Mouse (Mus musculus) embryonic facial prominence, embryonic 13.5 days (tissue): ENCODE measurements at regions not wholly inside any gene's neighbourhood (a gene's known extent, or its start where the extent isn't known, plus 50 kb on each side); places are given as distances from the start of the nearest gene placed in this dataset.
"Not testable (repeated sequence)": the region's sequence is repeated elsewhere in the genome, so short reads cannot be mapped to it uniquely, and the experiment has no call there.

Experiments
- ATAC-seq: fragments of 200-750 bp; cut with Nextera tagmentation; 2 replicates; pipeline ENCODE4 v1.8.0; 2017; ENCODE audit warnings: low read depth; ENCODE audit not compliant: insufficient number of reproducible peaks, insufficient read depth, low FRiP score, low TSS enrichment
- H3K27ac ChIP-seq: fragments of 300-500 bp; sonication (generic); 2 replicates; pipeline ENCODE4 v1.5.1; 2015; ENCODE audit warnings: moderate library complexity, mild to moderate bottlenecking, inconsistent platforms
- H3K27me3 ChIP-seq: fragments of 300-500 bp; sonication (generic); 2 replicates; pipeline ENCODE4 v1.6.1; 2015; ENCODE audit warnings: mild to moderate bottlenecking, inconsistent platforms
- H3K36me3 ChIP-seq: fragments of 300-500 bp; sonication (generic); 2 replicates; pipeline ENCODE4 v1.6.1; 2015; ENCODE audit warnings: mild to moderate bottlenecking, inconsistent platforms
- H3K4me1 ChIP-seq: fragments of 300-500 bp; sonication (generic); 2 replicates; pipeline ENCODE4 v1.6.1; 2015; ENCODE audit warnings: inconsistent platforms
- H3K4me2 ChIP-seq: fragments of 300-500 bp; sonication (generic); 2 replicates; pipeline ENCODE4 v1.6.1; 2015; ENCODE audit warnings: moderate library complexity, mild to moderate bottlenecking, inconsistent platforms
- H3K4me3 ChIP-seq: fragments of 300-500 bp; sonication (generic); 2 replicates; pipeline ENCODE4 v1.5.1; 2015; ENCODE audit warnings: mild to moderate bottlenecking, inconsistent platforms
- H3K9ac ChIP-seq: fragments of 300-500 bp; sonication (generic); 2 replicates; pipeline ENCODE4 v1.6.1; 2015; ENCODE audit warnings: mild to moderate bottlenecking, inconsistent platforms
- H3K9me3 ChIP-seq: fragments of 300-500 bp; sonication (generic); 2 replicates; pipeline ENCODE4 v1.6.1; 2016; ENCODE audit warnings: inconsistent platforms
- WGBS: fragments of 180-500 bp; shearing (Covaris S2); methylation state at CpG from one replicate; pipeline ENCODE4 v1.1.7; 2015; ENCODE audit warnings: mixed read lengths; 5-methylcytosine and 5-hydroxymethylcytosine counted together

GRCm38 (mm10) chr9:88240740-88241139 lies 86.3 kb upstream of the Nt5e start:
- no peak overlapping the region; the same call in 1 of the 2 replicates for H3K4me3 ChIP-seq
- peaks cover 2% of the 10 kb centered on the region; the same call in 1 of the 2 replicates for H3K4me1 ChIP-seq
- H3K36me3 ChIP-seq, result no peaks in the 10 kb centered on the region
- peak overlapping the region; percentile 66 for H3K9ac ChIP-seq
- peak overlapping the region; percentile 67 for H3K4me2 ChIP-seq
- no peaks in the 10 kb centered on the region for H3K27me3 ChIP-seq
- no peak overlapping the region for H3K27ac ChIP-seq
- 17% methylated on average over 4 of the region's 4 CpGs for WGBS
- ATAC-seq, result peak; percentile 39; the same call in 1 of the 2 replicates
- no peaks in the 10 kb centered on the region for H3K9me3 ChIP-seq

GRCm38 (mm10) chr9:88241203-88241995 lies 85.6 kb upstream of the Nt5e start:
- H3K4me2 ChIP-seq, result peak overlapping the region; percentile 67
- no peaks in the 10 kb centered on the region for H3K9me3 ChIP-seq
- 4% methylated on average over 18 of the region's 18 CpGs for WGBS
- H3K4me3 ChIP-seq, result peak overlapping the region; percentile 44
- H3K9ac ChIP-seq, result peak overlapping the region; percentile 66
- H3K4me1 ChIP-seq, result peaks cover 2% of the 10 kb centered on the region; the same call in 1 of the 2 replicates
- no peaks in the 10 kb centered on the region for H3K36me3 ChIP-seq
- H3K27me3 ChIP-seq, result no peaks in the 10 kb centered on the region
- no peak overlapping the region for H3K27ac ChIP-seq
- ATAC-seq, result peak; percentile 86

GRCm38 (mm10) chr9:88242530-88242929 lies 84.5 kb upstream of the Nt5e start:
- Histone ChIP-seq H3K9ac (no peak overlapping the region), H3K4me1 (peaks cover 2% of the 10 kb centered on the region; the same call in 1 of the 2 replicates), H3K4me3 (no peak overlapping the region), H3K9me3 (no peaks in the 10 kb centered on the region), H3K36me3 (no peaks in the 10 kb centered on the region), H3K4me2 (no peak overlapping the region), H3K27me3 (no peaks in the 10 kb centered on the region), H3K27ac (no peak overlapping the region)
- no peak for ATAC-seq
- 88% methylated on average over 7 of the region's 7 CpGs for WGBS

- Histone ChIP-seq H3K9me3 (no peaks in the 10 kb centered on the region), H3K4me3 (no peak overlapping the region), H3K4me1 (peaks cover 2% of the 10 kb centered on the region; the same call in 1 of the 2 replicates), H3K27me3 (no peaks in the 10 kb centered on the region), H3K9ac (no peak overlapping the region), H3K36me3 (no peaks in the 10 kb centered on the region), H3K27ac (no peak overlapping the region), H3K4me2 (no peak overlapping the region)
- WGBS, result 73% methylated on average over 3 of the region's 3 CpGs
- ATAC-seq, result no peak
Measured at GRCm38 (mm10) chr9:88244492-88244891, 82.5 kb upstream of the Nt5e start.

GRCm38 (mm10) chr9:88255948-88256347 lies 71.0 kb upstream of the Nt5e start:
- no peaks in the 10 kb centered on the region for H3K36me3 ChIP-seq
- no peak overlapping the region for H3K4me3 ChIP-seq
- H3K4me1 ChIP-seq, result no peaks in the 10 kb centered on the region
- no peaks in the 10 kb centered on the region for H3K27me3 ChIP-seq
- H3K9ac ChIP-seq, result no peak overlapping the region
- ATAC-seq, result no peak
- WGBS, result 75% methylated on average over 7 of the region's 7 CpGs
- no peak overlapping the region for H3K27ac ChIP-seq
- no peak overlapping the region for H3K4me2 ChIP-seq
- H3K9me3 ChIP-seq, result no peaks in the 10 kb centered on the region

GRCm38 (mm10) chr9:88259627-88260026 lies 67.4 kb upstream of the Nt5e start:
- 77% methylated on average over 4 of the region's 4 CpGs for WGBS
- no peak overlapping the region for H3K4me3 ChIP-seq

GRCm38 (mm10) chr9:88260072-88260635 lies 66.8 kb upstream of the Nt5e start:
- no peak for ATAC-seq
- 69% methylated on average over 2 of the region's 2 CpGs for WGBS

More at GRCm38 (mm10) chr9:88259627-88260026, 67.4 kb upstream of the Nt5e start:
- H3K36me3 ChIP-seq, result no peaks in the 10 kb centered on the region
- H3K27ac ChIP-seq, result no peak overlapping the region
- H3K9me3 ChIP-seq, result no peaks in the 10 kb centered on the region
- H3K27me3 ChIP-seq, result no peaks in the 10 kb centered on the region
- no peak overlapping the region for H3K4me2 ChIP-seq
- no peak for ATAC-seq
- no peak overlapping the region for H3K9ac ChIP-seq
- no peaks in the 10 kb centered on the region for H3K4me1 ChIP-seq

GRCm38 (mm10) chr9:88262461-88262860 lies 64.5 kb upstream of the Nt5e start:
- H3K27me3 ChIP-seq, result no peaks in the 10 kb centered on the region
- no peak overlapping the region for H3K9ac ChIP-seq
- H3K9me3 ChIP-seq, result no peaks in the 10 kb centered on the region
- no peak overlapping the region for H3K4me2 ChIP-seq
- WGBS, result 72% methylated on average over 3 of the region's 3 CpGs
- no peaks in the 10 kb centered on the region for H3K4me1 ChIP-seq
- no peaks in the 10 kb centered on the region for H3K36me3 ChIP-seq
- no peak overlapping the region for H3K27ac ChIP-seq
- no peak for ATAC-seq
- no peak overlapping the region for H3K4me3 ChIP-seq

More at GRCm38 (mm10) chr9:88260072-88260635, 66.8 kb upstream of the Nt5e start:
- Histone ChIP-seq H3K4me3 (no peak overlapping the region), H3K27me3 (no peaks in the 10 kb centered on the region), H3K4me1 (no peaks in the 10 kb centered on the region), H3K9me3 (no peaks in the 10 kb centered on the region), H3K4me2 (no peak overlapping the region), H3K9ac (no peak overlapping the region), H3K36me3 (no peaks in the 10 kb centered on the region), H3K27ac (no peak overlapping the region)

GRCm38 (mm10) chr9:88266346-88266745 lies 60.7 kb upstream of the Nt5e start:
- not testable (repeated sequence) for H3K36me3 ChIP-seq, H3K4me1 ChIP-seq, H3K4me3 ChIP-seq, H3K4me2 ChIP-seq, H3K9me3 ChIP-seq, H3K27ac ChIP-seq, H3K27me3 ChIP-seq, ATAC-seq, H3K9ac ChIP-seq
- WGBS, result 84% methylated on average over 1 of the region's 1 CpGs

- no peak overlapping the region for H3K4me2 ChIP-seq
- no peak overlapping the region for H3K9ac ChIP-seq
- no peaks in the 10 kb centered on the region for H3K9me3 ChIP-seq
- no peaks in the 10 kb centered on the region for H3K27me3 ChIP-seq
- H3K27ac ChIP-seq, result no peak overlapping the region
- no peaks in the 10 kb centered on the region for H3K4me1 ChIP-seq
- ATAC-seq, result no peak
- H3K36me3 ChIP-seq, result no peaks in the 10 kb centered on the region
- WGBS, result 80% methylated on average over 2 of the region's 2 CpGs
- no peak overlapping the region for H3K4me3 ChIP-seq
Measured at GRCm38 (mm10) chr9:88268811-88269210, 58.2 kb upstream of the Nt5e start.

- Histone ChIP-seq H3K4me3 (no peak overlapping the region), H3K27me3 (no peaks in the 10 kb centered on the region), H3K27ac (no peak overlapping the region), H3K9me3 (no peaks in the 10 kb centered on the region), H3K4me1 (no peaks in the 10 kb centered on the region), H3K9ac (no peak overlapping the region), H3K36me3 (no peaks in the 10 kb centered on the region), H3K4me2 (no peak overlapping the region)
- 90% methylated on average over 5 of the region's 5 CpGs for WGBS
- ATAC-seq, result no peak
Measured at GRCm38 (mm10) chr9:88269216-88269615, 57.8 kb upstream of the Nt5e start.

- ATAC-seq, result no peak
- no peaks in the 10 kb centered on the region for H3K9me3 ChIP-seq
- no peak overlapping the region for H3K4me2 ChIP-seq
- H3K36me3 ChIP-seq, result no peaks in the 10 kb centered on the region
- WGBS, result 94% methylated on average over 1 of the region's 1 CpGs
- no peak overlapping the region for H3K4me3 ChIP-seq
- no peak overlapping the region for H3K9ac ChIP-seq
- no peak overlapping the region for H3K27ac ChIP-seq
- H3K27me3 ChIP-seq, result no peaks in the 10 kb centered on the region
- no peaks in the 10 kb centered on the region for H3K4me1 ChIP-seq
Measured at GRCm38 (mm10) chr9:88270836-88271235, 56.2 kb upstream of the Nt5e start.
